Mouse (Mus musculus): ENCODE measurements at regions not wholly inside any gene's neighbourhood (a gene's known extent, or its start where the extent isn't known, plus 50 kb on each side); places are given as distances from the start of the nearest gene placed in this dataset.

DNA sequence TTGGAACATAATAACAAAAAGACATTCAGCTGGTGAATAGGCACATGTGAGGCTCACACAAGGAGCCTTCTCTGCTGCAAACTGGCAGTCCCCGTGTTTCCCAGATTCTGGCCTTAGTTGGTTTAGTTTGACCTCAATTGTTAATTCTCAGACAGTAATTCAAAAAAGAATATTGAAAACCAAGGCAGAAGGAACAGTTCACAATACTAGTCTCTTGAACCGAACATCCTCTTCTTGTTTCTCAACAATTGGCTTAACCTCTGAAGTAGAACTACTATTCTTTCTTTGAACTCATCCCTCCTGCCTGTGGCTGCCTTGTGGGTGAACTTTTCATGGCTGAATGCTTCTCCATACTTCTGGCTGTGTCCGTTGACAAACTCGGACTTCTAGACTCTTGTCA is 110.4 kb upstream of the Neil3 start:
- in situ Hi-C loops (cut with MseI, MboI) = no loop called here

GRCm38 (mm10) chr8:53769211-53769610 is 130.3 kb upstream of the Neil3 start:
- in situ Hi-C loops (cut with MseI, MboI) = no loop called here

DNA sequence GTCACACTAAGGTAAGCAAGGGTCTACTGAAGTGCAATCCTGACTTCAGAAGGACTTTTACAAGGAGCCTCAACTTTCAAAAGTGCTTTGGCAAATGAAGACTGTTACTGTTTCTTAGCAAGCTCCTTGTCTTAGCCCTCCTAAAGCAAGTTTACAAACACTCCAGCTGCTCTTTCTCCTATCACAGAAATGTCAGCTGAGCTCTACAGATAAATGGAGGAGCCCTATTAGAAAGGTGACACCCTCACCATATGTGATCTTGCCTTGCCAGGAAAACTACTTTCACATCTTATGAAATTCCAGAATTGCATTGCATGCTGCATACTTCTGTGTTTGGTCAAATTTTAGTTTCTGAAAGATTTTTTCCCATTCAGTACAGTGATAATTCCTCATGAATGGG is 136.6 kb upstream of the Neil3 start:
- in situ Hi-C loops (cut with MseI, MboI) = no loop called here

- in situ Hi-C loops (cut with MseI, MboI) = no loop called here
These were observed 142.0 kb upstream of the Neil3 start for GRCm38 (mm10) chr8:53780886-53781285.

DNA sequence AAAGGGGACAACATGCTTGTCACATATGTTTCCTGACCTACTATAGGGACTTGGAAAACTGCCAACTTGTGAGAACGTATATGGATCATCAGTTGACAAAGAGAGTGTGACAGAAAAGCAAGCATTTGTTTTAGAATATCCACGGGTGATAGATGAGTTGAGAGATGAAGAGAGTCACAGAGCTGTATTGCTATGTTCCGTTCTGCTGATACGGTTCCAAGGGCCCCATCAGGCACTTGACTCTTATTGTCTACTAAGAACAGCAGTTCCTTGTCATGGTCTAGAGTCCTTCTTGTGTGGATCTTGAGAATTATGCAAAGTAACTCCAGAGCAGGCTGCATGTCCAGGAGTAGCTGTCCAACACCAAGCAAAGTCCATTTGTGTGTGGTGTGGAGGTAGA is 143.0 kb upstream of the Neil3 start:
- in situ Hi-C loops (cut with MseI, MboI) = no loop called here

GRCm38 (mm10) chr8:53788202-53788601 is 149.3 kb upstream of the Neil3 start:
- in situ Hi-C loops (cut with MseI, MboI) = no loop called here

DNA sequence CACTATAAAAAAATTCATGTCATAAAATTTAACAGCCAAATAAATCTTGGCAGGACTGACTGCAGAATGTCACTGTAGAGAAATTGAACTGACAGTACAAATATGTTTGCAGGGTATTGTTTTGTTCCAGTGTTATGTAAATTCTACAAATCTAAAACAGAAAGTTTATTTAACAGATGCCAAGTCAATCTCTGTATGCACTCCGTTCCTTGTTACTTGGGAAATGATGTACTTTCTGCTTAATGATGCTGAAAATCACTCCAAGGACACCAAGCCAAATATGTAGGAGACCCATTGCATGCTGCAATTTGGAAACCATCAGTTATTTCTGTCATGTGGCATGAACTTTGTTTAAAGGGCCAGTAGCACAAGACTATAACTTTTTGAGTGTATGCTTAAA is 182.3 kb upstream of the Neil3 start:
- in situ Hi-C loops (cut with MseI, MboI) = no loop called here

DNA sequence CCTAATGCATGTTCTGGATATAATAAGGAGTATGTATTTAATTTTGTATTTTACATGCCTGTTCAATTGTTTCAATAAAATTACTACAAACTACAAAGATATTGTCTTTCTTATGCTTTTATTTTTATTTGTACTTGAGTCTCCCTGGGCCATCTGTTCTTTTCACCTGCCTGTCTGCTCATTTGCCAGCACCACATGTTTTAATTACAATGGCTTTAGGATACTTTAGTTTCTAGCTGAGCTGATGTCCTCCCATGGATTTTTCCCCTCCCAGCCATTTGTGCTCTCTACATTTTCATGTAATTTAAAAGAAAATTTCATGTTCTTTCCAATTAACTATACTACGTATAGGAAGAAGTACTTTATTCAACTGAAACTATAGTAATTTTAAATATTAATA is 188.5 kb upstream of the Neil3 start:
- in situ Hi-C loops (cut with MseI, MboI) = no loop called here

DNA sequence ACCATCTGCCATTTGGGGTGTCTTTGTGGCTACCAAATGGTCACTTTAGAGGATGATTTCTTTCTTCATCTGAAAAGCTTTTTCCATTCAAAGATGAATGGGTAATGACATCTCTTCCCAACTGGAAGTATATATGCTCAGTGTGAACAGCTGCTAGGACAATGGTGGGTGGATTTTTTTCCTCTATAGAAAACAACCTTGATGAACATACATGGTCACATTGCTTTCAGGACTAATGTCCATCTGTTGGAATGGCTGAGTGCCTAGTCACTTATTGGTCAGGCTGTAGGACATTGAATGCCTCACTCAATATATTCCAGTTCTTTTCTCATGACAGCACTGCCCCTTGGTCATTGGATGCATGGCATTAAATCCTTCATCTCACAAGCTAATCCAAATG is 209.0 kb upstream of the Neil3 start:
- in situ Hi-C loops (cut with MseI, MboI) = no loop called here

GRCm38 (mm10) chr8:53868567-53868966 is 208.8 kb upstream of the Vegfc start:
- in situ Hi-C loops (cut with MseI, MboI) = loop anchor here in 1 of 2 experiments (25.0 kb wide), 1 partner anchor 619 kb away; no protein-coding TSS in a partner anchor

GRCm38 (mm10) chr8:53869997-53870596 is 207.3 kb upstream of the Vegfc start:
- in situ Hi-C loops (cut with MseI, MboI) = loop anchor here (10.0 to 25.0 kb wide), 2 partner anchors 617 to 625 kb away; no protein-coding TSS in a partner anchor

GRCm38 (mm10) chr8:53872033-53872619 is 205.3 kb upstream of the Vegfc start:
- in situ Hi-C loops (cut with MseI, MboI) = loop anchor here (10.0 to 25.0 kb wide), 2 partner anchors 615 to 623 kb away; no protein-coding TSS in a partner anchor

GRCm38 (mm10) chr8:53878846-53879245 is 198.6 kb upstream of the Vegfc start:
- in situ Hi-C loops (cut with MseI, MboI) = loop anchor here in 1 of 2 experiments (10.0 kb wide), 1 partner anchor 616 kb away; no protein-coding TSS in a partner anchor

DNA sequence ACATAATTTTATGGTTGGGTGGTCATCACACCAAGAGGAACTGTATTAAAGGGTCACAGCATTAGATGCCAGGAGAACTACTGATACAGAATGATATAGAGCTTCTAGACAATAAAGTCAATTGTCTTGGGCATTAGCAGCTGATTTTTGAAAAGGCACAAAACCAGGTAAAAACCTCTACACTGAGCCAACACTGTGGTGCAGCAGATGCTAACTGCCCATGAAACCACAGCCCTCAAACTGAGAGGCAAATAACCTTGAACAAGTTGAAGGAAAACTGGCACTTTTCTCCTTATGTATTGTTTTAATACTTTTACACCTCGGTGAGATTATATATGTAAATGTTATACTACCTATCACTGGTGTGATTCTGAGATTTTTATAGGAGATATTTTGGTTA is 195.9 kb upstream of the Vegfc start:
- in situ Hi-C loops (cut with MseI, MboI) = no loop called here

GRCm38 (mm10) chr8:53892205-53892710 is 185.1 kb upstream of the Vegfc start:
- in situ Hi-C loops (cut with MseI, MboI) = no loop called here

- in situ Hi-C loops (cut with MseI, MboI) = no loop called here
These were observed 184.6 kb upstream of the Vegfc start for GRCm38 (mm10) chr8:53892770-53893169.

- in situ Hi-C loops (cut with MseI, MboI) = no loop called here
These were observed 155.1 kb upstream of the Vegfc start for GRCm38 (mm10) chr8:53922343-53922742.

DNA sequence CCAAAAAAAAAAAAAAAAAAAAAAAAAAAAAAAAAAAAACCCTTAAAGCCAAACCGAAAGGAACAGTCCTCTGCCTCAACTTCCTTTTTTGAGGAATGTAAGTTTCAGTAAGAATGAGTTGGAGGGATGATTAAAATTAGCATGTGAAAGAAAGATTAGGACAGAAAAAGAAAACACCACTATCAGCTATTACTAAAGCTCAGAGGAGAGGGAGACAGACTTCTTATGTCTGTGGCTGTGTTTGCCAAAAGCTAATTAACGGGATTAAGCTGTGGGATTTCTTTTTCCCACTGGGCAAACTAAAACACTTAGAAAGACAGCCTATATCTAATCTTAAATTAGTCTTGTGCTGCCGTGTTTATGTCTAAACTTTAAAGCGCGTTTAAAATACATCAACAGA is 146.7 kb upstream of the Vegfc start:
- in situ Hi-C loops (cut with MseI, MboI) = no loop called here

DNA sequence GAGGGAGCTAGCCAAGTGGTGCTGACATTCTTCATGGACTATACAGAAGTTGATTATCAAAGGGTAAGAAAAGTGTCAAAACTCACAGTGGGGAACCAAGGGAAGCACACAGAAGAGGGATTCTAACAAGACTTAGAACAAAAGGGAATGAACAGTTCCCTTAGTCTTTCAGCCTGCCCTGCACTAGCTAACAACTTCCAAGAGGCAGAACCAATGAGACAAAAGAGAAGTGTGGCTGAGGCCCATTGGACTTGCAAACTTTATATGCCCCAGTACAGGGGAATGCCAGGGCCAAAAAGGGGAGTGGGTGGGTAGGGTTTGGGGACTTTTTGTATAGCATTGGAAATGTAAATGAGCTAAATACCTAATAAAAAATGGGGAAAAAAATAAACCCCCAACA is 139.0 kb upstream of the Vegfc start:
- in situ Hi-C loops (cut with MseI, MboI) = no loop called here

- in situ Hi-C loops (cut with MseI, MboI) = no loop called here
These were observed 137.9 kb upstream of the Vegfc start for GRCm38 (mm10) chr8:53939519-53939918.

DNA sequence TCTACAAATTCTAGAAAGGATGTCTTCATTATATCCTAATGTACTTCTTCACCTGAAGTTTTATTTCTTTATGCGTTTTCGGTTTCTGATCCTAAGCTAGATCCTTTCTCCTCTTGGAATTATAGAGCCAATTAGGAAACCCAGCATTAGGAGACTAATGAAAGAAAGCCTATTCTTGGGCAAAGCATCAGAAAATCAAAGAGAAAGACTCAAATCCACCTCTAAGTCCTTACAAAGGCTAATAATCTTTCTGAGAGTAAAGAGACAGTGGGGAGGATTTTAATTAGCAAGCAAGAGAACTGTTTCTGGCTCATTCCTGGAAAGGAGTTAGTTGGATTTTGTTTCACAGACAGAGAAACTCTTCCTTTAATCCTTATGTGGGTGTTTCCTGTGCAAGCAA is 136.3 kb upstream of the Vegfc start:
- in situ Hi-C loops (cut with MseI, MboI) = no loop called here

DNA sequence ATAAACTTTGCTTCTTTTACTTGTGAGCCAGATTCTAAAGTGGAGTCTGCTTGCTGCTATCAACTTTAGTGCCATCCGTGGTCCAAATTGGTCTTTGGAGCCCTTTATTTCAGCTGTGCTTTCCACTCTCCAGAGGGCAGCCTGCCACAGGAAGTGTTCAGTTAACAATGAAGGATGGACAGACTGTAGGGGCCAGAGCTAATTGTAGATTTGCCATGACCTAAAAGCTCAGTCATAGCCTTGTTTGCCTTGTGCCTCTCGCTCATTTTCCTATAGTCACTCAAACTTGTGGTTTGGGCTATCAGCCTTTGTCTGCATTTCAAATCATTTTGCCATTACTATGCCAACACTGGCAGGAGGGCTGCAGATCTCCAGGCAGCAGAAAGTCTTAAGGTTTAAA is 131.8 kb upstream of the Vegfc start:
- in situ Hi-C loops (cut with MseI, MboI) = no loop called here

DNA sequence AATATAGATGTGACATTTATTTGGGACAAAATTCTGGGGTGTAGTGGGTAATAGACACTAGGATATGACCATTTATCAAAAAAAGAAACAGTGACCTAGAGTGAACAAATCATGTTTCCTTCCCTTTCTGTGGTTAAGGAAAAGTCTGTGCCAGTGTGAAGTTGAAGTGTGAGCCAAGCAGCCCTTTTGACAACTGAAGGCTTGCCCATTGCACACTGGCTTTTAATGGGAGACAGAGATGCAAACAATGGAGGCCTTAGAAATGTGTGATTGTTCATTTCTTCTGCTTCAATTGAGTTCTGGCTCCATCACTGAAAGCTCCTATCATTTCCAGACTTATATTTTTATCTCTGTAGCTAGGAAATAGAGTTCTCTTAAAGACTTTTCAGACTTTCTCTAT is 130.0 kb upstream of the Vegfc start:
- in situ Hi-C loops (cut with MseI, MboI) = no loop called here

Measured in mouse trophoblast stem cell (cell line).